Mouse (Mus musculus) MEL (cell line): ENCODE data around the gene Hspbp1. TPM values are rescaled to one million over a fixed set of nuclear protein-coding genes. Genes with fewer than 3 reads are reported as not detected.
A peak's percentile ranks its signal among the peaks of the same experiment; 100 is the strongest.

Experiments used
- DNase-seq: peaks from one replicate; pipeline ENCODE4 v3.0.0; 2011; ENCODE audit warnings: low read depth, low spot score
- H3K27ac ChIP-seq: 2 replicates; pipeline ENCODE4 v1.5.1; 2012; ENCODE audit warnings: low read depth, mild to moderate bottlenecking, control low read depth, low read length, moderate library complexity; ENCODE audit not compliant: control insufficient read depth
- H3K27me3 ChIP-seq, 2 experiments: fragments of 150-350 bp in 1 of 2; sonication (generic) in 1 of 2; 2 replicates each; pipeline ENCODE4 v1.6.1; 2012; ENCODE audit warnings: low read length in 2 of 2, mild to moderate bottlenecking in 2 of 2, improper control_type of control experiment in 1 of 2, moderate library complexity in 1 of 2; ENCODE audit not compliant: insufficient read depth in 2 of 2, control insufficient read depth in 1 of 2
- H3K36me3 ChIP-seq, 2 experiments: 2 replicates each; pipeline ENCODE4 v1.6.1; 2012 to 2014; ENCODE audit warnings: low read length in 2 of 2, improper control_type of control experiment in 1 of 2, inconsistent platforms in 1 of 2, mild to moderate bottlenecking in 1 of 2; ENCODE audit not compliant: insufficient read depth in 2 of 2, control insufficient read depth in 1 of 2
- H3K4me1 ChIP-seq, 2 experiments: fragments of 150-350 bp in 1 of 2; sonication (generic) in 1 of 2; 2 replicates each; pipeline ENCODE4 v1.6.1; 2012; ENCODE audit warnings: low read length in 2 of 2, improper control_type of control experiment in 1 of 2, mild to moderate bottlenecking in 1 of 2; ENCODE audit not compliant: insufficient read depth in 2 of 2, control insufficient read depth in 1 of 2
- H3K4me3 ChIP-seq, 2 experiments: fragments of 150-350 bp in 1 of 2; sonication (generic) in 1 of 2; 2 replicates each; pipeline ENCODE4 v1.5.1; 2012; ENCODE audit warnings: low read depth in 2 of 2, low read length in 2 of 2, mild to moderate bottlenecking in 2 of 2, moderate library complexity in 2 of 2, control low read depth in 1 of 2, improper control_type of control experiment in 1 of 2; ENCODE audit not compliant: control insufficient read depth in 1 of 2, insufficient read depth in 1 of 2
- H3K79me2 ChIP-seq: 2 replicates; pipeline ENCODE4 v1.6.1; 2012; ENCODE audit warnings: mild to moderate bottlenecking, low read length, moderate library complexity; ENCODE audit not compliant: control insufficient read depth, poor library complexity, insufficient read depth
- H3K9ac ChIP-seq: 2 replicates; pipeline ENCODE4 v1.6.1; 2012; ENCODE audit warnings: low read depth, mild to moderate bottlenecking, control low read depth, low read length, moderate library complexity; ENCODE audit not compliant: control insufficient read depth, poor library complexity, severe bottlenecking
- H3K9me3 ChIP-seq: fragments of 150-350 bp; sonication (generic); replicated peaks from 2 replicates; pipeline ENCODE4 v1.6.1; 2012; ENCODE audit warnings: mild to moderate bottlenecking, low read length, improper control_type of control experiment, moderate library complexity; ENCODE audit not compliant: insufficient read depth
- CHD1 ChIP-seq: IDR thresholded peaks from 2 replicates; pipeline ENCODE4 v1.6.1; 2012; ENCODE audit warnings: low read depth, mild to moderate bottlenecking, inconsistent platforms, low read length, improper control_type of control experiment
- CHD2 ChIP-seq: IDR thresholded peaks from 2 replicates; pipeline ENCODE4 v1.6.1; 2011; ENCODE audit warnings: low read length, improper control_type of control experiment
- CTCF ChIP-seq, 3 experiments: IDR thresholded peaks in 2 of 3; conservative IDR thresholded peaks in 1 of 3; 2 replicates each; pipeline ENCODE4 v1.5.1; 2011 to 2012; ENCODE audit warnings: low read length in 3 of 3, low read depth in 2 of 3, mild to moderate bottlenecking in 2 of 3, improper control_type of control experiment in 1 of 3, inconsistent platforms in 1 of 3, mixed read lengths in 1 of 3, moderate library complexity in 1 of 3; ENCODE audit not compliant: control insufficient read depth in 1 of 3, insufficient read depth in 1 of 3, poor library complexity in 1 of 3, severe bottlenecking in 1 of 3
- E2F4 ChIP-seq: IDR thresholded peaks from 2 replicates; pipeline ENCODE4 v1.6.1; 2011; ENCODE audit warnings: low read depth, low read length, improper control_type of control experiment, borderline replicate concordance
- ELF1 ChIP-seq: IDR thresholded peaks from 2 replicates; pipeline ENCODE4 v1.6.1; 2014; ENCODE audit warnings: low read depth, mild to moderate bottlenecking, inconsistent platforms, low read length, improper control_type of control experiment, moderate library complexity
- EP300 ChIP-seq, 2 experiments: IDR thresholded peaks; 2 replicates each; pipeline ENCODE4 v1.6.1; 2011; ENCODE audit warnings: improper control_type of control experiment in 2 of 2, low read length in 2 of 2, low read depth in 1 of 2, mild to moderate bottlenecking in 1 of 2
- ETS1 ChIP-seq: IDR thresholded peaks from 2 replicates; pipeline ENCODE4 v1.6.1; 2012; ENCODE audit warnings: low read depth, mild to moderate bottlenecking, inconsistent platforms, low read length, improper control_type of control experiment, moderate library complexity
- GABPA ChIP-seq: IDR thresholded peaks from 2 replicates; pipeline ENCODE4 v1.6.1; 2012; ENCODE audit warnings: low read depth, mild to moderate bottlenecking, inconsistent platforms, low read length, improper control_type of control experiment, moderate library complexity
- GATA1 ChIP-seq: IDR thresholded peaks from 2 replicates; pipeline ENCODE4 v1.6.1; 2011; ENCODE audit warnings: low read depth, low read length, improper control_type of control experiment
- HCFC1 ChIP-seq: IDR thresholded peaks from 2 replicates; pipeline ENCODE4 v1.6.1; 2012; ENCODE audit warnings: low read depth, mild to moderate bottlenecking, inconsistent platforms, low read length, improper control_type of control experiment, moderate library complexity
- JUND ChIP-seq: IDR thresholded peaks from 2 replicates; pipeline ENCODE4 v1.6.1; 2011; ENCODE audit warnings: low read depth, mild to moderate bottlenecking, improper control_type of control experiment, low read length
- KAT2A ChIP-seq: conservative IDR thresholded peaks from 2 replicates; pipeline ENCODE4 v1.6.1; 2012; ENCODE audit warnings: low read depth, low read length, improper control_type of control experiment, inconsistent platforms
- MAFK ChIP-seq: IDR thresholded peaks from 2 replicates; pipeline ENCODE4 v1.6.1; 2011; ENCODE audit warnings: low read depth, mild to moderate bottlenecking, low read length, improper control_type of control experiment, borderline replicate concordance
- MAX ChIP-seq: IDR thresholded peaks from 2 replicates; pipeline ENCODE4 v1.6.1; 2011; ENCODE audit warnings: low read length, improper control_type of control experiment
- MAZ ChIP-seq: IDR thresholded peaks from 2 replicates; pipeline ENCODE4 v1.6.1; 2012; ENCODE audit warnings: low read depth, mild to moderate bottlenecking, inconsistent platforms, low read length, improper control_type of control experiment
- MEF2A ChIP-seq: IDR thresholded peaks from 2 replicates; pipeline ENCODE4 v1.6.1; 2014; ENCODE audit warnings: low read depth, mild to moderate bottlenecking, inconsistent platforms, low read length, improper control_type of control experiment; ENCODE audit not compliant: poor library complexity, insufficient replicate concordance, severe bottlenecking; ENCODE audit errors: extremely low read depth
- MXI1 ChIP-seq: IDR thresholded peaks from 2 replicates; pipeline ENCODE4 v1.6.1; 2011; ENCODE audit warnings: mild to moderate bottlenecking, low read depth, low read length, improper control_type of control experiment
- MYB ChIP-seq: IDR thresholded peaks from 2 replicates; pipeline ENCODE4 v1.6.1; 2011; ENCODE audit warnings: mild to moderate bottlenecking, low read depth, low read length, improper control_type of control experiment
- MYC ChIP-seq: IDR thresholded peaks from 2 replicates; pipeline ENCODE4 v1.6.1; 2011; ENCODE audit warnings: low read depth, mild to moderate bottlenecking, low read length, improper control_type of control experiment, moderate library complexity
- NELFE ChIP-seq: IDR thresholded peaks from 2 replicates; pipeline ENCODE4 v1.6.1; 2011; ENCODE audit warnings: low read depth, low read length, improper control_type of control experiment
- NRF1 ChIP-seq: IDR thresholded peaks from 2 replicates; pipeline ENCODE4 v1.6.1; 2014; ENCODE audit warnings: low read depth, mild to moderate bottlenecking, inconsistent platforms, low read length, improper control_type of control experiment, moderate library complexity; ENCODE audit not compliant: poor library complexity, insufficient read depth, severe bottlenecking
- POLR2A ChIP-seq, 2 experiments: IDR thresholded peaks; 2 replicates each; pipeline ENCODE4 v1.6.1; 2011 to 2012; ENCODE audit warnings: low read length in 2 of 2, mild to moderate bottlenecking in 2 of 2, control low read depth in 1 of 2, improper control_type of control experiment in 1 of 2, low read depth in 1 of 2, moderate library complexity in 1 of 2; ENCODE audit not compliant: control insufficient read depth in 1 of 2, insufficient read depth in 1 of 2, poor library complexity in 1 of 2
- POLR2AphosphoS2 ChIP-seq: IDR thresholded peaks from 2 replicates; pipeline ENCODE4 v1.6.1; 2011; ENCODE audit warnings: low read length, improper control_type of control experiment
- POLR2AphosphoS5 ChIP-seq: IDR thresholded peaks from 2 replicates; pipeline ENCODE4 v1.6.1; 2012; ENCODE audit warnings: low read depth, borderline replicate concordance, mild to moderate bottlenecking, inconsistent platforms, low read length, moderate library complexity, mixed read lengths
- RAD21 ChIP-seq: IDR thresholded peaks from 2 replicates; pipeline ENCODE4 v1.6.1; 2011; ENCODE audit warnings: mild to moderate bottlenecking, low read depth, low read length, improper control_type of control experiment
- RCOR1 ChIP-seq: IDR thresholded peaks from 2 replicates; pipeline ENCODE4 v1.6.1; 2012; ENCODE audit warnings: low read depth, mild to moderate bottlenecking, inconsistent platforms, low read length, improper control_type of control experiment
- SIN3A ChIP-seq: IDR thresholded peaks from 2 replicates; pipeline ENCODE4 v1.6.1; 2012; ENCODE audit warnings: low read length, improper control_type of control experiment, inconsistent platforms
- SMC3 ChIP-seq: IDR thresholded peaks from 2 replicates; pipeline ENCODE4 v1.6.1; 2011; ENCODE audit warnings: low read depth, low read length, improper control_type of control experiment
- TAL1 ChIP-seq: IDR thresholded peaks from 2 replicates; pipeline ENCODE4 v1.6.1; 2012; ENCODE audit warnings: mild to moderate bottlenecking, inconsistent platforms, low read length, moderate library complexity, mixed read lengths
- TBP ChIP-seq: IDR thresholded peaks from 2 replicates; pipeline ENCODE4 v1.8.0; 2011; ENCODE audit warnings: low read depth, low read length, improper control_type of control experiment
- TCF12 ChIP-seq: IDR thresholded peaks from 2 replicates; pipeline ENCODE4 v1.6.1; 2014; ENCODE audit warnings: low read depth, mild to moderate bottlenecking, inconsistent platforms, low read length, improper control_type of control experiment, moderate library complexity
- UBTF ChIP-seq: IDR thresholded peaks from 2 replicates; pipeline ENCODE4 v1.6.1; 2012; ENCODE audit warnings: low read depth, mild to moderate bottlenecking, inconsistent platforms, low read length, improper control_type of control experiment, moderate library complexity, borderline replicate concordance; ENCODE audit not compliant: insufficient read depth
- USF1 ChIP-seq: IDR thresholded peaks from 2 replicates; pipeline ENCODE4 v1.6.1; 2014; ENCODE audit warnings: low read depth, mild to moderate bottlenecking, inconsistent platforms, low read length, improper control_type of control experiment, moderate library complexity
- USF2 ChIP-seq, 2 experiments: IDR thresholded peaks; 2 replicates each; pipeline ENCODE4 v1.6.1; 2011 to 2012; ENCODE audit warnings: improper control_type of control experiment in 2 of 2, low read length in 2 of 2, borderline replicate concordance in 1 of 2, inconsistent platforms in 1 of 2, low read depth in 1 of 2, mild to moderate bottlenecking in 1 of 2; ENCODE audit not compliant: insufficient read depth in 1 of 2
- ZC3H11A ChIP-seq: IDR thresholded peaks from 2 replicates; pipeline ENCODE4 v1.6.1; 2012; ENCODE audit warnings: low read depth, mild to moderate bottlenecking, inconsistent platforms, low read length, improper control_type of control experiment
- ZKSCAN1 ChIP-seq: IDR thresholded peaks from 2 replicates; pipeline ENCODE4 v1.6.1; 2012; ENCODE audit warnings: low read depth, mild to moderate bottlenecking, inconsistent platforms, low read length, improper control_type of control experiment, moderate library complexity
- ZMIZ1 ChIP-seq: IDR thresholded peaks from 2 replicates; pipeline ENCODE4 v1.6.1; 2012; ENCODE audit warnings: low read depth, mild to moderate bottlenecking, inconsistent platforms, low read length, improper control_type of control experiment, moderate library complexity
- ZNF384 ChIP-seq: IDR thresholded peaks from 2 replicates; pipeline ENCODE4 v1.6.1; 2012; ENCODE audit warnings: low read depth, mild to moderate bottlenecking, inconsistent platforms, low read length, improper control_type of control experiment
- polyA plus RNA-seq, 2 experiments: library from polyadenylated mRNA; stranded (reverse) in 1 of 2; unstranded in 1 of 2; fragments of >175 nt in 1 of 2; fragments of >200 nt in 1 of 2; gene quantifications; 2 replicates each; pipeline versions ENCODE4 v1.2.1 to v1.2.4; 2012; ENCODE audit warnings: low replicate concordance in 2 of 2, low read depth in 1 of 2; ENCODE audit not compliant: insufficient read length in 2 of 2, insufficient read depth in 1 of 2, missing spikeins in 1 of 2
- total RNA-seq: library from RNA; depleted of rRNA; stranded (reverse); fragments of 300-350 nt; gene quantifications from 2 replicates; pipeline ENCODE4 v1.2.3, GENCODE M21; 2012

The Hspbp1 gene
- total and polyA plus RNA-seq, 3 experiments, result 101 to 111 TPM; not detected in 1

- Histone ChIP-seq H3K9ac (peak overlapping the region; percentile 64), H3K36me3 (no peaks in the 10 kb centered on the region), H3K27me3 (peaks cover 0 to 3% of the 10 kb centered on the region in 2 experiments; a peak in 2 of 4 replicates), H3K4me3 (peak overlapping the region in 1 of 2 experiments; percentile 33; a peak in 2 of 4 replicates), H3K9me3 (no peaks in the 10 kb centered on the region), H3K4me1 (no peaks in the 10 kb centered on the region), H3K79me2 (no peaks in the 10 kb centered on the region), H3K27ac (no peak overlapping the region)
- DNase-seq, result peak; percentile 78
- TF ChIP-seq E2F4 (no peak), POLR2AphosphoS2 (no peak), NELFE (no peak), POLR2A (IDR thresholded peaks at IDR 0.05; ENCODE audit: control insufficient read depth in 1 of 2, insufficient read depth in 1 of 2, low read depth in 1 of 2, low read length in 2 of 2, poor library complexity in 1 of 2) (no peak), KAT2A (no peak), JUND (no peak), USF1 (no peak), MYC (no peak), CHD1 (no peak), MAFK (no peak), MXI1 (no peak), GABPA (no peak), RCOR1 (no peak), CTCF (IDR thresholded peaks at IDR 0.05 in 2 of 3, conservative IDR thresholded peaks at IDR 0.05 in 1 of 3; ENCODE audit: control insufficient read depth in 1 of 3, insufficient read depth in 1 of 3, low read depth in 2 of 3, low read length in 3 of 3, poor library complexity in 1 of 3, severe bottlenecking in 1 of 3) (peak; percentile 77 to 92 (median 84)), CHD2 (no peak), USF2 (IDR thresholded peaks at IDR 0.05; ENCODE audit: borderline replicate concordance in 1 of 2, insufficient read depth in 1 of 2, low read depth in 1 of 2, low read length in 2 of 2) (no peak), TAL1 (no peak), MYB (no peak), ZC3H11A (peak; percentile 84), HCFC1 (peak; percentile 46; the same call in 1 of the 2 replicates), MAZ (no peak), ZNF384 (no peak), TBP (peak; percentile 81), ETS1 (no peak), POLR2AphosphoS5 (no peak), UBTF (no peak), SMC3 (peak; percentile 84), EP300 (IDR thresholded peaks at IDR 0.05; ENCODE audit: low read depth in 1 of 2, low read length in 2 of 2) (no peak), ZMIZ1 (no peak), ELF1 (no peak), MEF2A (no peak), GATA1 (no peak), MAX (no peak; the same call in 1 of the 2 replicates), RAD21 (peak; percentile 89), SIN3A (peak; percentile 32; the same call in 1 of the 2 replicates), ZKSCAN1 (no peak), TCF12 (no peak), NRF1 (no peak)
Observed at GRCm38 (mm10) chr7:4705098-4705497, 20.2 kb upstream of the Hspbp1 start.
